Mouse (Mus musculus) limb, embryonic 11.5 days (tissue): Measurements from ENCODE around the gene Mrps18b. TPM values are rescaled to one million over a fixed set of nuclear protein-coding genes. Genes with fewer than 3 reads are reported as not detected.

Experiments used
- ATAC-seq: fragments of 200-750 bp; cut with Nextera tagmentation; 2 replicates; pipeline ENCODE4 v1.8.0; 2017; ENCODE audit warnings: low read depth; ENCODE audit not compliant: insufficient number of reproducible peaks, low FRiP score, low TSS enrichment
- DNase-seq: peaks from one replicate; pipeline ENCODE4 v3.0.0-alpha.2; 2015; ENCODE audit warnings: low spot score
- H3K27ac ChIP-seq: fragments of 300-500 bp; sonication (generic); replicated peaks from 2 replicates; pipeline ENCODE4 v1.5.1; 2014; ENCODE audit warnings: low read depth, mild to moderate bottlenecking, low read length
- H3K27me3 ChIP-seq: fragments of 300-500 bp; sonication (generic); 2 replicates; pipeline ENCODE4 v1.6.1; 2014; ENCODE audit warnings: mild to moderate bottlenecking, low read length, mixed read lengths; ENCODE audit not compliant: control insufficient read depth, insufficient read depth
- H3K36me3 ChIP-seq: fragments of 300-500 bp; sonication (generic); 2 replicates; pipeline ENCODE4 v1.6.1; 2014; ENCODE audit warnings: mild to moderate bottlenecking, low read length, moderate library complexity, mixed read lengths; ENCODE audit not compliant: control insufficient read depth, insufficient read depth
- H3K4me1 ChIP-seq: fragments of 300-500 bp; sonication (generic); 2 replicates; pipeline ENCODE4 v1.6.1; 2014; ENCODE audit warnings: low read length, mixed read lengths; ENCODE audit not compliant: control insufficient read depth, insufficient read depth
- H3K4me2 ChIP-seq: fragments of 300-500 bp; sonication (generic); 2 replicates; pipeline ENCODE4 v1.6.1; 2014; ENCODE audit warnings: low read depth, mild to moderate bottlenecking, moderate library complexity; ENCODE audit not compliant: severe bottlenecking
- H3K4me3 ChIP-seq: fragments of 300-500 bp; sonication (generic); 2 replicates; pipeline ENCODE4 v1.5.1; 2014; ENCODE audit warnings: low read depth, low read length
- H3K9ac ChIP-seq: fragments of 300-500 bp; sonication (generic); 2 replicates; pipeline ENCODE4 v1.6.1; 2014; ENCODE audit warnings: mild to moderate bottlenecking, low read length
- H3K9me3 ChIP-seq: fragments of 300-500 bp; sonication (generic); 2 replicates; pipeline ENCODE4 v1.6.1; 2016; ENCODE audit warnings: low read length; ENCODE audit not compliant: control insufficient read depth
- WGBS: fragments of 180-500 bp; shearing (Covaris S2); extraction: QIAGEN DNeasy Blood & Tissue Kit; methylation state at CpG from one replicate; pipeline ENCODE4 v1.1.7; 2014; 5-methylcytosine and 5-hydroxymethylcytosine counted together
- polyA plus RNA-seq: library from polyadenylated mRNA; unstranded; fragments of >200 nt; fragmentation: Nextera tagmentation; extraction: Ambion mirVana; gene quantifications from 2 replicates; pipeline ENCODE4 v1.2.1, GENCODE M21; 2014

Mrps18b gene
- polyA plus RNA-seq, 1 experiment from 2014 or later = 81.7 TPM

GRCm38 (mm10) chr17:35874721-35875120, 41.5 kb downstream of the Mrps18b start:
- H3K9me3 ChIP-seq = peaks cover 3% of the 10 kb centered on the region; the same call in 1 of the 2 replicates
- peaks cover 2% of the 10 kb centered on the region; the same call in 1 of the 2 replicates for H3K36me3 ChIP-seq
- H3K9ac ChIP-seq = no peak overlapping the region
- WGBS = 92% methylated on average over 6 of the region's 6 CpGs
- no peak overlapping the region for H3K4me2 ChIP-seq
- DNase-seq (no peak), ATAC-seq (no peak)
- H3K4me3 ChIP-seq = no peak overlapping the region
- H3K27me3 ChIP-seq = no peaks in the 10 kb centered on the region
- peaks cover 9% of the 10 kb centered on the region for H3K4me1 ChIP-seq
- no peak overlapping the region for H3K27ac ChIP-seq

- no peak overlapping the region; the same call in 1 of the 2 replicates for H3K4me2 ChIP-seq
- DNase-seq (peak; percentile 94), ATAC-seq (no peak)
- H3K4me1 ChIP-seq = peaks cover 16% of the 10 kb centered on the region
- H3K9me3 ChIP-seq = peaks cover 3% of the 10 kb centered on the region; the same call in 1 of the 2 replicates
- no peak overlapping the region for H3K27ac ChIP-seq
- no peak overlapping the region for H3K9ac ChIP-seq
- WGBS = 32% methylated on average over 21 of the region's 21 CpGs
- H3K27me3 ChIP-seq = no peaks in the 10 kb centered on the region
- H3K36me3 ChIP-seq = peaks cover 2% of the 10 kb centered on the region; the same call in 1 of the 2 replicates
- H3K4me3 ChIP-seq = no peak overlapping the region
Observed at GRCm38 (mm10) chr17:35873774-35874519, 42.2 kb downstream of the Mrps18b start.

GRCm38 (mm10) chr17:35870884-35871696, 45.1 kb downstream of the Mrps18b start:
- no peak overlapping the region for H3K9ac ChIP-seq
- WGBS = 90% methylated on average over 8 of the region's 8 CpGs
- peaks cover 3% of the 10 kb centered on the region; the same call in 1 of the 2 replicates for H3K9me3 ChIP-seq
- no peaks in the 10 kb centered on the region for H3K27me3 ChIP-seq
- H3K4me2 ChIP-seq = no peak overlapping the region
- DNase-seq = peak; percentile 56
- no peak overlapping the region for H3K27ac ChIP-seq
- H3K4me3 ChIP-seq = peak overlapping the region; percentile 24; the same call in 1 of the 2 replicates
- ATAC-seq = no peak
- peaks cover 6% of the 10 kb centered on the region; the same call in 1 of the 2 replicates for H3K36me3 ChIP-seq
- peaks cover 33% of the 10 kb centered on the region for H3K4me1 ChIP-seq

- Histone ChIP-seq H3K9me3 (peaks cover 3% of the 10 kb centered on the region; the same call in 1 of the 2 replicates), H3K4me3 (peak overlapping the region; percentile 24), H3K36me3 (peaks cover 6% of the 10 kb centered on the region; the same call in 1 of the 2 replicates), H3K4me1 (peaks cover 33% of the 10 kb centered on the region), H3K9ac (peak overlapping the region; percentile 22; the same call in 1 of the 2 replicates), H3K27me3 (no peaks in the 10 kb centered on the region), H3K4me2 (peak overlapping the region; percentile 88), H3K27ac (no peak overlapping the region)
- no peak for DNase-seq
- 71% methylated on average over 9 of the region's 9 CpGs for WGBS
- ATAC-seq = no peak
Observed at GRCm38 (mm10) chr17:35870151-35870883, 45.9 kb downstream of the Mrps18b start.

- H3K4me3 ChIP-seq = peak overlapping the region; percentile 60
- H3K4me2 ChIP-seq = peak overlapping the region; percentile 88
- H3K9me3 ChIP-seq = peaks cover 3% of the 10 kb centered on the region; the same call in 1 of the 2 replicates
- 0 out of 2 replicates have a peak overlapping the region, but pooled peaks have one; percentile 47 for H3K27ac ChIP-seq
- H3K36me3 ChIP-seq = peaks cover 6% of the 10 kb centered on the region; the same call in 1 of the 2 replicates
- 7% methylated on average over 7 of the region's 7 CpGs for WGBS
- DNase-seq = peak; percentile 36
- H3K4me1 ChIP-seq = peaks cover 38% of the 10 kb centered on the region
- no peaks in the 10 kb centered on the region for H3K27me3 ChIP-seq
- peak overlapping the region; percentile 63; the same call in 1 of the 2 replicates for H3K9ac ChIP-seq
- no peak for ATAC-seq
Observed at GRCm38 (mm10) chr17:35869346-35870067, 46.7 kb downstream of the Mrps18b start.

GRCm38 (mm10) chr17:35868961-35869345, 47.2 kb downstream of the Mrps18b start:
- 9% methylated on average over 7 of the region's 7 CpGs for WGBS
- H3K4me2 ChIP-seq = peak overlapping the region; percentile 88
- no peak for ATAC-seq
- no peaks in the 10 kb centered on the region for H3K27me3 ChIP-seq
- H3K9me3 ChIP-seq = peaks cover 3% of the 10 kb centered on the region; the same call in 1 of the 2 replicates
- H3K27ac ChIP-seq = peak overlapping the region; percentile 52
- H3K4me1 ChIP-seq = peaks cover 38% of the 10 kb centered on the region
- peak overlapping the region; percentile 63 for H3K9ac ChIP-seq
- no peak for DNase-seq
- peak overlapping the region; percentile 60 for H3K4me3 ChIP-seq
- H3K36me3 ChIP-seq = peaks cover 6% of the 10 kb centered on the region; the same call in 1 of the 2 replicates

- peaks cover 6% of the 10 kb centered on the region; the same call in 1 of the 2 replicates for H3K36me3 ChIP-seq
- no peak for ATAC-seq
- WGBS = 38% methylated on average over 17 of the region's 17 CpGs
Observed at GRCm38 (mm10) chr17:35868165-35868820, 47.9 kb downstream of the Mrps18b start.

More at GRCm38 (mm10) chr17:35868165-35868820, 47.9 kb downstream of the Mrps18b start:
- H3K9ac ChIP-seq = peak overlapping the region; percentile 63
- H3K4me1 ChIP-seq = peaks cover 38% of the 10 kb centered on the region
- H3K9me3 ChIP-seq = peaks cover 3% of the 10 kb centered on the region; the same call in 1 of the 2 replicates
- H3K4me2 ChIP-seq = peak overlapping the region; percentile 88
- H3K4me3 ChIP-seq = peak overlapping the region; percentile 60
- H3K27ac ChIP-seq = peak overlapping the region; percentile 52
- no peaks in the 10 kb centered on the region for H3K27me3 ChIP-seq
- no peak for DNase-seq
